Mouse (Mus musculus) kidney, embryonic 16.5 days (tissue): ENCODE data around the gene Eno2. TPM values are rescaled to one million over a fixed set of nuclear protein-coding genes. Genes with fewer than 3 reads are reported as not detected.

Experiments used
- ATAC-seq: fragments of 200-750 bp; cut with Nextera tagmentation; 2 replicates; pipeline ENCODE4 v1.8.0; 2017; ENCODE audit warnings: moderate TSS enrichment; ENCODE audit not compliant: low FRiP score, low TSS enrichment
- H3K27ac ChIP-seq: fragments of 300-500 bp; sonication (generic); 2 replicates; pipeline ENCODE4 v1.5.1; 2014; ENCODE audit warnings: low read length
- H3K27me3 ChIP-seq: fragments of 300-500 bp; sonication (generic); 2 replicates; pipeline ENCODE4 v1.6.1; 2014; ENCODE audit warnings: low read length, control low read depth, mixed read lengths; ENCODE audit not compliant: insufficient read depth
- H3K36me3 ChIP-seq: fragments of 300-500 bp; sonication (generic); 2 replicates; pipeline ENCODE4 v1.6.1; 2014; ENCODE audit warnings: low read length, control low read depth, mixed read lengths; ENCODE audit not compliant: insufficient read depth
- H3K4me1 ChIP-seq: fragments of 300-500 bp; sonication (generic); 2 replicates; pipeline ENCODE4 v1.6.1; 2014; ENCODE audit warnings: low read length, control low read depth, mixed read lengths; ENCODE audit not compliant: insufficient read depth
- H3K4me2 ChIP-seq: fragments of 300-500 bp; sonication (generic); replicated peaks from 2 replicates; pipeline ENCODE4 v1.6.1; 2014; ENCODE audit warnings: low read depth, low read length
- H3K4me3 ChIP-seq: fragments of 300-500 bp; sonication (generic); 2 replicates; pipeline ENCODE4 v1.5.1; 2014; ENCODE audit warnings: mild to moderate bottlenecking, low read length
- H3K9ac ChIP-seq: fragments of 300-500 bp; sonication (generic); replicated peaks from 2 replicates; pipeline ENCODE4 v1.6.1; 2014; ENCODE audit warnings: low read length
- H3K9me3 ChIP-seq: fragments of 300-500 bp; sonication (generic); 2 replicates; pipeline ENCODE4 v1.6.1; 2016; ENCODE audit warnings: low read length, control low read depth
- WGBS: fragments of 180-500 bp; shearing (Covaris S2); extraction: QIAGEN DNeasy Blood & Tissue Kit; methylation state at CpG from one replicate; pipeline ENCODE4 v1.1.7; 2014; 5-methylcytosine and 5-hydroxymethylcytosine counted together
- polyA plus RNA-seq: library from polyadenylated mRNA; unstranded; fragments of >200 nt; fragmentation: Nextera tagmentation; extraction: Ambion mirVana; gene quantifications from 2 replicates; pipeline ENCODE4 v1.2.1, GENCODE M21; 2015

Eno2 gene
- 10.9 and 15.3 TPM in 2 replicates for polyA plus RNA-seq

DNA sequence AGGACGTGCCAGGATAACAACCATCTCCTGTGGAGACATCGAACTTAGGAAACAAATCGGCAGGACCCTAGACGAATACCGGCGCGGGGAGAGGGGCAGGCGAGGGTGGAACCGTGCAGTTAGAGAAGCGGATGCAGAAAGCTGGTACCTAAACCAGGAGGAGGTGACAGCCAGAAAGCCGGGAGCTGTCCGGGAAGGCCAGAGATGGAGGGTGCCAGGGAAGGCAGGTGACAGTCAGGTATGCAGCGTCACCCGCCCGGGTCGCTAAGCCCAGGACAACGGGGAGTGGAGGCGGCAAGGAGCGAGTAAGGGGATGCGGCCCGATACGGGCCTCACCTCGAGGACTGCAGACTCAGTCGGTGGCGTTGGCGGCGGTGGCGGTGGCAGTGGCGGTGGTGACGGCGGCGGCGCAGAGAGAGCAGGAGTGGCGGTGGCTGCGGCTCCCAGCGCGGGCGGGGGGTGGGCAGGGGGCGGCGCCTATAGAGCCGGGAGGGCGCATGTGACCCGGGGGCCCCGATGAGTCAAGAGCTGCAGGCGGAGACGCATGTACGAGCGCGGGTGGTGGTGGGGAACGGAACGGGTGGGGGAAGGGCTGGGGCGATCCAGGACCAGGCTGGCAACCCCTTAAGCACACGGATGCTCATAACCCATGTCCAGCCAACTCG is at the start of gene Eno2:
Eno2 (minus strand) TSS at position 573 of the 665 bp plus-strand sequence.
- Histone ChIP-seq H3K4me3 (peak within 1 kb of the TSS; percentile 65), H3K9me3 (no peaks in the 10 kb centered on the region), H3K9ac (peak within 1 kb of the TSS; percentile 69), H3K4me2 (peak within 1 kb of the TSS; percentile 94), H3K36me3 (no peaks in the 10 kb centered on the region), H3K4me1 (peaks cover 33% of the 10 kb centered on the region), H3K27ac (peak within 1 kb of the TSS; percentile 43; the same call in 1 of the 2 replicates), H3K27me3 (no peaks in the 10 kb centered on the region)
- peak; percentile 78 for ATAC-seq
- WGBS: 1% methylated on average over 42 of the region's 54 CpGs

DNA sequence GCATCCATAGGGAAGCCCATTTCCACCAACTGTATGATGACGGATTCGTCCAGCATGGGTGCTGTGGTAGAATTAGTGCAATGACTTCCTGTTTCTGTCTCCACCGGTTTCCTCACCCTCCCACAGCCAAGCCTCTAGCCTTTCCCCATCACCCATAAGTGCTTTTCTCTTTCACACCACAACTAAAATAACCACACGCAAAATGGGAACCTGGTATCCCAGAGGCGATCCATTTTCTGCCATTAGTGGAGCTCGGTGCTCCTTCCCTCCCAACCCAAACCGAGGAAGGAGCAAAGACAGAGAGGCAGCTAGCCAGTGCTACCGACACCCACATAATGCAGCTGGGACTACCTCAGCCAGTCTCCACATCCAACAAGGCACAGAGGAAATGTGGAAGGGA is 48.5 kb upstream of the Eno2 start:
- WGBS: 85% methylated on average over 8 of the region's 8 CpGs
- peaks cover 71% of the 10 kb centered on the region for H3K36me3 ChIP-seq

DNA sequence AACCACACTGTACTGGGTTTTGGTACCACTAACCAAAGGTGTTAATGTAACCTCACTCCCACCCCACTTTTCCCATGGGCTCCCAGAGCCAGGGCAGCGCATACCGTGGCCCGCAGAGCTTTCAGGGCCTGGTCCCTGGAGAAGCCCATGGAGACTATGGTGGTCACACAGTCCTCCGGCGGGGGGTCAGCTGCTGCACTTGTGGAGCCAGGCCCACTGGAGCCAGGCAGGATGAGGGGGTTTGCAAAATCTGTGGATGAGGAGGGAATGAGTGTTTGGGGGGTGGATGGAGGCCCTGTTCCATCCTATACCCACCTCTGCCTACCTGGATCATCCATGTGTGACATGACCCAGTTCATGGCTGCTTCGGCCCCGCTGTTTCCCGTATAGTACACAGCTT is 48.1 kb upstream of the Eno2 start:
- no peak overlapping the region for H3K4me3 ChIP-seq
- 93% methylated on average over 8 of the region's 8 CpGs for WGBS
- peaks cover 67% of the 10 kb centered on the region for H3K36me3 ChIP-seq

More for the DNA sequence above, 48.5 kb upstream of the Eno2 start:
- no peak overlapping the region for H3K4me3 ChIP-seq
- no peak overlapping the region for H3K4me2 ChIP-seq
- ATAC-seq: no peak
- H3K9me3 ChIP-seq: no peaks in the 10 kb centered on the region
- H3K27ac ChIP-seq: no peak overlapping the region
- peaks cover 14% of the 10 kb centered on the region for H3K4me1 ChIP-seq
- no peak overlapping the region for H3K9ac ChIP-seq
- no peaks in the 10 kb centered on the region for H3K27me3 ChIP-seq

DNA sequence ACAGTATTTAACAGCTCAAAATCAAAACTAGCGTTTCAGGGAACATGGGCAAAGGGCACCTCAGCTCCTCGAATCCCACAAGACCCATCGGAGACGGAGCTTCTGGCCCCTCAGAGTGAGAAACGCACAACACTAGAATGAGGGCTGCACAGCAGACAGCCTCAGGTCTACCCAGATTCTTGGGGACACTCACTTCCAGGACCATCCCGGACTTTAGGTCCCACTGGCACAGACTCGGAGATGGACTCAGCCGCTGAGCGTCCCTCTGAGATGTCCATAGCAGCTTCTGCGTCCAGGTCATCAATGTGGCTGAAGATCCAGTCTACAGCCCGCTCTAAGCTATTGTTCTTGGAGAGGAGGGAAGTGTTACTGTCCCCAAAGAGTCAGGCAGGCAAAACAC is 47.7 kb upstream of the Eno2 start:
- Histone ChIP-seq H3K4me2 (no peak overlapping the region), H3K4me1 (peaks cover 22% of the 10 kb centered on the region), H3K27me3 (no peaks in the 10 kb centered on the region), H3K27ac (no peak overlapping the region), H3K4me3 (no peak overlapping the region), H3K9me3 (no peaks in the 10 kb centered on the region), H3K36me3 (peaks cover 65% of the 10 kb centered on the region), H3K9ac (no peak overlapping the region)
- 93% methylated on average over 11 of the region's 11 CpGs for WGBS
- no peak for ATAC-seq

More for the DNA sequence above, 48.1 kb upstream of the Eno2 start:
- Histone ChIP-seq H3K27me3 (no peaks in the 10 kb centered on the region), H3K9ac (no peak overlapping the region), H3K4me2 (no peak overlapping the region), H3K4me1 (peaks cover 18% of the 10 kb centered on the region), H3K27ac (no peak overlapping the region), H3K9me3 (no peaks in the 10 kb centered on the region)
- no peak for ATAC-seq

DNA sequence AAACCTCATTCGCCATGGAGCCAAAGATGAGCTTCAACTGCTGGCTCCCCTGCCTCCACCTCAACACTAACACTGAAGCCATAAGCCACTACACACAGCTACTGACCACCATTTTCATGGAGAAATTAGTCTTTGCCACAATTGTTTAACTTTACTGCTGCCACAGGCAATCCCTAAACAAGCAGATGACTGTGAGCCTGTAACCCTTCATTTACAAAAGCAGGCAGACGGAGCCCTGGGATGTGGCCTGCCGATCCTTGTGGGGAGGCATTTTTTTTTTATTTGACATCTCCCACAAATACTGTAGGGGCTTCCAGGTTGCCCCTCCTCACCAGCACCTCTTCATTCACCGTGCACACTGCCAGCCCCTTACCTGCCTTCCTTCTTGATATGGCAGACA is 47.1 kb upstream of the Eno2 start:
- no peak overlapping the region for H3K4me3 ChIP-seq
- peaks cover 65% of the 10 kb centered on the region for H3K36me3 ChIP-seq
- peaks cover 27% of the 10 kb centered on the region for H3K4me1 ChIP-seq
- H3K27me3 ChIP-seq: no peaks in the 10 kb centered on the region
- H3K9ac ChIP-seq: no peak overlapping the region
- H3K27ac ChIP-seq: no peak overlapping the region
- no peak for ATAC-seq
- 85% methylated on average over 4 of the region's 4 CpGs for WGBS
- H3K4me2 ChIP-seq: no peak overlapping the region
- no peaks in the 10 kb centered on the region for H3K9me3 ChIP-seq

DNA sequence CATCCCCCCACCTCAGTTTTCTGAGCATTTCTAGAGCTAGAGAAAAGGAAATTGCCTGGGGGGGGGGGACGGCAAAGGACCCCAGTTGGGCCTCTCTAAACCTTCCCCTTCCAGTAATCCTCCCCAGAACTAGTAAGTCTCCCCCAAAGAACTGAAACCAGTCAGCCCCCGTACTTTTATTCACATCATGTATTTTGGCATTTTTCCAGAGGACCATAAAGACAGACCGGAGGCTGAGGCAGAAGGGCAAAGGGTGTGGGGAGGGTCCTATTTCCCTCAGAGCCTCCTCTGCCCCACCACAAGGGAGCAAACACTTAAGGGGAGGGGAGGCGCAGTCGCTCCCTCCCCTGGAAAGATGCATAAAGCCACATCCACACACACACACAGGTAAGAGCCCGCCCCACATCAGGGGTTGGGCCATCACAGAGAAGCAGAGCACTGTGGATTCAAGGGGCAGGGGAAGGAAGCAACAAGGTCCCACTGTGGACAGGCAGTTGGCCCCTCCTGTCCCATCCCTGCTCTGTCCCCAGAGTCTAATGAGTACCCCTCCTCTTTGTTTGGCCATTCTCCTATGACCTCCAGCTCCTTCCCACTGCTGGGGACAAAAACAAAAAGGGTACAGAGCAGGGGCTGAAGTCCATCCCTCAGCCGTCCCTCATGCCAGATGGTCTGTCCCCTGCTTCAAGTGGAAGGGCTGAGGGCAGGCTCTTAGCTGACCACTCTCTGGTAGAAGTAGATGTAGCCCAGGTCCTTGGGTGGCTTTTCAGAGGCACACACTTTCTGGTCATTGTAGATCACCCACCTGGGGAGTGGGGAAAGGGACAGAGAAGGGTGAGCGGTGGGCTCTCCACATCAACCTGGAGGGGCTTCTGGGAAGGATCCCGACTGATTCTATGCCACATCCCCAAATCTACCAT is 45.6 kb upstream of the Eno2 start:
- H3K4me1 ChIP-seq: peaks cover 31% of the 10 kb centered on the region
- ATAC-seq: peak; percentile 6; the same call in 1 of the 2 replicates
- no peaks in the 10 kb centered on the region for H3K27me3 ChIP-seq
- peak overlapping the region; percentile 30; the same call in 1 of the 2 replicates for H3K27ac ChIP-seq
- WGBS: 56% methylated on average over 9 of the region's 9 CpGs
- peak overlapping the region; percentile 90 for H3K4me2 ChIP-seq
- no peak overlapping the region for H3K4me3 ChIP-seq
- H3K9ac ChIP-seq: no peak overlapping the region
- H3K36me3 ChIP-seq: peaks cover 53% of the 10 kb centered on the region
- H3K9me3 ChIP-seq: no peaks in the 10 kb centered on the region

DNA sequence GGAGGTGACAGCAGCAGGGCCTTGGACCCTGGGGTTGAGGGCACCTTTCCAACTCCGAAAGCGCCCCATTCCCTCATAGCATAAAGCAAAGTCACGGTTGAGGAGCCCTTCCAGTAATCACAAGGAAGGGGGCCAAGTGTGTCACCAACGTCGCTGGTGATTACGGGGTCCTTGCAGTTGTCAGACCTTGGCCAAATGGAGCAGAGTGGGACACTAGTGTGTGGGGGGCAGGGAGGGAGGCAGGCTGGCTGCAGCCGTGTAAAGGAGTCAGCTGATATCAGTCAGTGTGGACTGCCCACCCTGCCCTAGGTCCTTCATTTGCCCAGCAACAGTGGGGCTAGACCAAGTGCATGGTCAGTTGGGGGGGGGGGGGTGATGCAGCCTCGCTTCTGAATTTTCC is 45.0 kb upstream of the Eno2 start:
- peak; percentile 68 for ATAC-seq
- Histone ChIP-seq H3K4me3 (peak overlapping the region; percentile 84), H3K27me3 (no peaks in the 10 kb centered on the region), H3K9ac (peak overlapping the region; percentile 33; the same call in 1 of the 2 replicates), H3K9me3 (no peaks in the 10 kb centered on the region), H3K4me2 (peak overlapping the region; percentile 90), H3K27ac (peak overlapping the region; percentile 93), H3K4me1 (peaks cover 38% of the 10 kb centered on the region), H3K36me3 (peaks cover 47% of the 10 kb centered on the region)
- WGBS: 17% methylated on average over 8 of the region's 8 CpGs

DNA sequence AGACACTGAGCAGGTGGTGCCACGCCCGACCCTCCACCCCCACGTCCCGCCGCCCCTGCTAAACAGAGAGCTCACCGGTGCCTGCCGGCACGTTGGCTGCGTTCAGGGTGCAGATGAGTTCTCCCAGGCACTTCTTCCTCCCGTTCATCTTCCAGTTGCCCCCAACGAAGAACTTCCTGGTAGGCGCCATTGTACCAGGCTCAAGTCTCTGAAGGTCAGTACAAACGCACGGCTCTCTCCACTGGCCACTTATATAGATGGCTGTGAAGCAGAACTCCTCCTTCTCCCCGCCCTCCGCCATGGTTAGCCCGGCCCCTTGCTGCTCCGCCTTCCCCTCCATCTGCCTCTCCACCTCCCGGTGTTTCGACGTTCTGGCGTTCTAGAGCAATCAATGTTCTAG is 44.5 kb upstream of the Eno2 start, which contains the start of gene Tpi1:
Tpi1 (minus strand) TSS at position 364 of the 400 bp plus-strand sequence.
- Histone ChIP-seq H3K4me1 (peaks cover 38% of the 10 kb centered on the region), H3K4me2 (peak within 1 kb of the TSS; percentile 90), H3K9ac (peak within 1 kb of the TSS; percentile 91), H3K27ac (peak within 1 kb of the TSS; percentile 93), H3K27me3 (no peaks in the 10 kb centered on the region), H3K36me3 (peaks cover 42% of the 10 kb centered on the region), H3K4me3 (peak within 1 kb of the TSS; percentile 84), H3K9me3 (no peaks in the 10 kb centered on the region)
- ATAC-seq: peak; percentile 88
- WGBS: 0% methylated on average over 22 of the region's 22 CpGs

DNA sequence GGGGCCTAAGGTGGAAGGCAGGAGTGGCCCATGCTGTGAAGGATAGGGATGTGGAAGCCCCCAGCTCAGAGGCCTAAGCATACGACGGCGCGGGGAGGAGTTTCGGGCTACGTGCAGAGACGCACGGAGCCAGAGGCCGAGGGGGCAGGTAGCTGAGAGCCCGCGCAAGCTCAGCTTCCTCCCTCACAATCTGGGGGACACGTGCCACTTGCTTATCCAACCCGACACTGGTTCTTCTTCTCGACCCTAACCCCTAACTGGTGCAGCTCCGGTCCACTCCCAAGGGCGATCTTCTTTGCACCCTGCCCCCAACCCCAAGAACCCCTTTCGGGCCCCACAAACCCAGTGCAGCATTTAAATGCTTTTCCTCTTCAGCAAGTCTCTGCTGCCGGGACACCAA is 44.0 kb upstream of the Eno2 start:
- under 1% methylated on average over 18 of the region's 18 CpGs for WGBS
- peak overlapping the region; percentile 91 for H3K9ac ChIP-seq
- peak overlapping the region; percentile 93 for H3K27ac ChIP-seq
- peak overlapping the region; percentile 90 for H3K4me2 ChIP-seq
- ATAC-seq: peak; percentile 43
- no peaks in the 10 kb centered on the region for H3K9me3 ChIP-seq
- peak overlapping the region; percentile 84 for H3K4me3 ChIP-seq
- no peaks in the 10 kb centered on the region for H3K27me3 ChIP-seq
- peaks cover 38% of the 10 kb centered on the region for H3K4me1 ChIP-seq
- peaks cover 38% of the 10 kb centered on the region for H3K36me3 ChIP-seq
